Mouse (Mus musculus) cerebellum, adult 2 months (tissue): Measurements from ENCODE around the gene Atp12a.

Experiments used
- CTCF ChIP-seq: fragments of 200-500 bp; IDR thresholded peaks from 2 replicates; pipeline ENCODE4 v1.5.1; 2011; ENCODE audit warnings: low read depth, mild to moderate bottlenecking, control low read depth, low read length, moderate library complexity, borderline replicate concordance; ENCODE audit not compliant: insufficient read depth
- POLR2A ChIP-seq: fragments of 200-500 bp; IDR thresholded peaks from 2 replicates; pipeline ENCODE4 v1.6.1; 2011; ENCODE audit warnings: low read length, control low read depth, borderline replicate concordance; ENCODE audit not compliant: insufficient read depth

- TF ChIP-seq CTCF (no peak), POLR2A (no peak)
These were observed 14.5 kb downstream of the Atp12a start for GRCm38 (mm10) chr14:56379336-56379735.
